Mouse (Mus musculus) kidney, adult 8-10 months (tissue): ENCODE results near the gene Capn7.
A peak's percentile ranks its signal among the peaks of the same experiment; 100 is the strongest.

Experiments
- DNase-seq, 2 experiments: peaks; one replicate each; pipeline ENCODE4 v3.0.0; 2022

The Capn7 gene

GRCm38 (mm10) chr14:31416411-31416810 lies 80.0 kb downstream of the Capn7 start:
- no peak for DNase-seq

- no peak for DNase-seq
Measured at GRCm38 (mm10) chr14:31416835-31417549, 80.6 kb downstream of the Capn7 start.

DNA sequence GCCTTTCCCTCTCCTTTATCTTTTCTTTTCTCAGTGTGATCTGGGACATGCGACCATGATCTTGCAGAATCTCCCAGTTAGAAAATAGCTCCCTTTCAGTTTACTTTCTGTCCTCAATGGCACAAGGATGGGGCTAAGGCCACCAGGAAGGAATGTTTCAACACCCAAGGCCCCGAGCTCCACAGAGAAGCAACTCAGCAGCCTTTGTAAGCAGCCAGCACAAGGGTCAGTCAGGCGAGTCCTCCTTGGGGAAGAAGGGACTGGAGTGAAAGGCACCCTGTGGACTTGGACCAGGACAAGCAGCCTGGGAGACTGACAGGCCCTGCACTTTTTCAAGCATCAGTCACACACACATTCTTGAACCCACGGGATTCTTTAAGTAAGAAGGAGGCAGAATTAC lies 82.8 kb downstream of the Capn7 start:
- DNase-seq: peak; percentile 68 to 77

- DNase-seq: no peak
Measured at GRCm38 (mm10) chr14:31420135-31420534, 83.7 kb downstream of the Capn7 start.

GRCm38 (mm10) chr14:31420562-31420961 lies 84.1 kb downstream of the Capn7 start:
- DNase-seq: no peak

GRCm38 (mm10) chr14:31420985-31421384 lies 84.5 kb downstream of the Capn7 start:
- DNase-seq: no peak
